Mouse (Mus musculus): ENCODE results near the gene Myo16. TPM values are rescaled to one million over a fixed set of nuclear protein-coding genes. Genes with fewer than 3 reads are reported as not detected.

The Myo16 gene
- polyA plus RNA-seq, 1 experiment = not detected

DNA sequence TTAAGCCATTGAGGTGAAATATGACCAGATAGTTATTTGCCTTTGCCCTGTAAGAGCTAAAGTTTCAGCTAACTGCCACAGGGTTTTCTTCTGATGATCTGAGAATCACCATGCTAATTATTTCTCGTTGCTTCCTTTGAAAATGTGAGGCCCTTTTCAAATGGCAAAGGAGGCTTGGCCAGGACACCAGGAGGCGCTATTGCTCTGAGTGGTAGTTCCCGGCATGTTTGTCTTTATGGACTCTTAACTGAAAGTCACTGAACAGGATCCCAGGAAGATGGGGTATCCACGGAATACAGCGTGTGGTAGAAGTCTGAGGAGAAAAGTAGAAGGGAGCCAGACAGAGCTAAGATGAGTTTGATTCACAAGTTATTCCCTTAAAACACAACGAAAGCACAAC, 420.4 kb downstream of the Myo16 start:
- 15% methylated on average over 6 of the region's 6 CpGs for WGBS
- H3K27ac ChIP-seq (ENCODE audit: insufficient read depth, low read depth, low read length) = no peak overlapping the region
- no peaks in the 10 kb centered on the region for H3K4me1 ChIP-seq (ENCODE audit: control insufficient read depth, insufficient read depth, insufficient read length, low read length)
- H3K4me3 ChIP-seq (ENCODE audit: low read depth, low read length) = no peak overlapping the region
- no peaks in the 10 kb centered on the region for H3K36me3 ChIP-seq (ENCODE audit: control insufficient read depth, insufficient read depth, low read length)
- H3K27me3 ChIP-seq (ENCODE audit: control insufficient read depth, insufficient read depth, low read length) = no peaks in the 10 kb centered on the region
- TF ChIP-seq CTCF (IDR thresholded peaks at IDR 0.05; ENCODE audit: extremely low read depth, insufficient read length, insufficient replicate concordance, low read depth, low read length) (peak; percentile 86; the same call in 1 of the 2 replicates), POLR2A (IDR thresholded peaks at IDR 0.05; ENCODE audit: low read depth, low read length) (no peak)

DNA sequence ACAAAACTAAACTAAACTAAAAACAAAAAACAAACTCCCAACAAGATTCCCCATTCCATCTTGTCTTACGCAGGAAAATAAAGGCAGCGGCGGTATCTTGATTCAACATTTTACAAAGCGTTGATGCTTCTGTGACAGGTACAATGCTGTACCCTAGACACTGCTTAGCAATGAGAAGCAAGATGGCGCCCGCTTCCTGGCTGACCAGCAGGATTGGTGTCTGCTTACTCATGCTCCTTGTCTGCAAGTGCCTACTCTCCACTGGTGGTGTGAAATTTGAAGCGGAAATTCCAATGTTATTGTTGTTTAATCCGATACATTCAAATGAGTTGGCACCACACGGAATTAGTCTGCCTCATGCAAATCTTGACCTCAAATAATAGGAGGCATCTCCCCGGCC, 421.5 kb downstream of the Myo16 start:
- Histone ChIP-seq H3K4me1 (ENCODE audit: control insufficient read depth, insufficient read depth, insufficient read length, low read length) (no peaks in the 10 kb centered on the region), H3K36me3 (ENCODE audit: control insufficient read depth, insufficient read depth, low read length) (no peaks in the 10 kb centered on the region), H3K27ac (ENCODE audit: insufficient read depth, low read depth, low read length) (no peak overlapping the region), H3K4me3 (ENCODE audit: low read depth, low read length) (no peak overlapping the region), H3K27me3 (ENCODE audit: control insufficient read depth, insufficient read depth, low read length) (no peaks in the 10 kb centered on the region)
- TF ChIP-seq CTCF (IDR thresholded peaks at IDR 0.05; ENCODE audit: extremely low read depth, insufficient read length, insufficient replicate concordance, low read depth, low read length) (no peak), POLR2A (IDR thresholded peaks at IDR 0.05; ENCODE audit: low read depth, low read length) (no peak)
- WGBS = 95% methylated on average over 10 of the region's 10 CpGs

DNA sequence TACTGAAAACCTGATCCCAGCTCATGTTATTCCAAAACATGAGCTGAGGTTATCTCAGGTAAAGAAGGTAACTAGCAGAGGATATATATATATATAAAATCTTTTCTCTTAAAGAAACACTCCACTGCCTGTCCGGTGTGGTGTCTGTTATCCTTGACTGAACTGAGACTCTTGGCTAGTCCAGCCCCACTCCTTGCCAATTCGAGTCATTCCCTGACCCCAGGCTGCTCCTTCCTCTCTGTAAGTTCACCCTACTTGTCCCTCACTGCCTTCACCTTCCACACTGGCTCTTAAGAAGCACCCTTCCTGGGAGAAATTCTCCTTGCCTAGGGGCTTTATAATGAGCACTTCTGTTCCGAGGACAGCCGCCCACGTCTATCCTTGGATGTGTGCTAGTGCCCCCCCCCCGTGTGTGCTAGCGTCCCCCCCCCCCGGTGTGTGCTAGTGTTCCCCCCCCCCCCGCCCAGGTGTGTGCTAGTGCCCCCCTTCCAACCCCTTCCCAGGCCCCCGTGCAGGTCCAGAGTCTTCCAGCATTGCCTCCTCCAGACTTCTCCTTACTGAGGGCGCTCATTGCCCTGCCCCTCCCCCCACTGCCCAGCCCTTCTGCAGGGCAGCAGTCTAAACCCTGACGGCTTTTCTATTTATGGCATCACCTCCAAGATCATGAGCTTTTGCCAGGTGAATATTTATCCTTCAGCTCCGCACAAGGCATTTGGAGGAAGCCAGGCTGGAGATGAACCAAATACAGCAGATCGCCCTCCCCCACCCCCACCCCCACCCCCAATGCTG, 433.4 kb downstream of the Myo16 start:
- TF ChIP-seq CTCF (IDR thresholded peaks at IDR 0.05; ENCODE audit: extremely low read depth, insufficient read length, insufficient replicate concordance, low read depth, low read length) (no peak), POLR2A (IDR thresholded peaks at IDR 0.05; ENCODE audit: low read depth, low read length) (no peak)
- no peaks in the 10 kb centered on the region for H3K27me3 ChIP-seq (ENCODE audit: control insufficient read depth, insufficient read depth, low read length)
- no peak overlapping the region for H3K27ac ChIP-seq (ENCODE audit: insufficient read depth, low read depth, low read length)
- no peak overlapping the region for H3K4me3 ChIP-seq (ENCODE audit: low read depth, low read length)
- H3K4me1 ChIP-seq (ENCODE audit: control insufficient read depth, insufficient read depth, insufficient read length, low read length) = peaks cover 4% of the 10 kb centered on the region; the same call in 1 of the 2 replicates
- H3K36me3 ChIP-seq (ENCODE audit: control insufficient read depth, insufficient read depth, low read length) = no peaks in the 10 kb centered on the region
- 32% methylated on average over 11 of the region's 14 CpGs for WGBS

GRCm38 (mm10) chr8:10589422-10589933, 435.8 kb downstream of the Myo16 start:
- 70% methylated on average over 11 of the region's 11 CpGs for WGBS
- H3K27me3 ChIP-seq (ENCODE audit: control insufficient read depth, insufficient read depth, low read length) = no peaks in the 10 kb centered on the region
- no peaks in the 10 kb centered on the region for H3K36me3 ChIP-seq (ENCODE audit: control insufficient read depth, insufficient read depth, low read length)
- TF ChIP-seq CTCF (IDR thresholded peaks at IDR 0.05; ENCODE audit: extremely low read depth, insufficient read length, insufficient replicate concordance, low read depth, low read length) (no peak), POLR2A (IDR thresholded peaks at IDR 0.05; ENCODE audit: low read depth, low read length) (no peak)
- no peak overlapping the region for H3K4me3 ChIP-seq (ENCODE audit: low read depth, low read length)
- H3K4me1 ChIP-seq (ENCODE audit: control insufficient read depth, insufficient read depth, insufficient read length, low read length) = peaks cover 3% of the 10 kb centered on the region; the same call in 1 of the 2 replicates
- H3K27ac ChIP-seq (ENCODE audit: insufficient read depth, low read depth, low read length) = no peak overlapping the region

DNA sequence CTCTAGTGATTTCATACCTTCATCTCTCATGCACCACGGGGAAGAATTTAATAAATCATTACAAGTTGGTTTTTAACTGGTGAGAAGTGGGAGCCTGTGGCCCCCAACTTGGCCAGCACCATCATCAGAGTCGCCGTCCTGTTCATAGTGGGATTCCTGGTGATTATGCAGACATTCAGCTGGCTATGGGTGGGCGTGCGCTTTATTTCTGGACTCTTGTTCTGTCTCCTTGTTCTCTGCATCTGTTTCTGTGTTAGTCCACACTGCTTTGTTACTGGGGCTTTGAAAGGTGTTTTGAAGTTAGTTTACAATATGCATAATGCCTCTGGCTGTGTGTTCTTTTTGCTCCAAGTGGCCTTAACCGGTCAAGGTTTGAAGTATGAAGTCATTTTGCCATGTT, 439.2 kb downstream of the Myo16 start:
- WGBS = 91% methylated on average over 6 of the region's 6 CpGs
- no peak for TF ChIP-seq CTCF (IDR thresholded peaks at IDR 0.05; ENCODE audit: extremely low read depth, insufficient read length, insufficient replicate concordance, low read depth, low read length)
- no peak for TF ChIP-seq POLR2A (IDR thresholded peaks at IDR 0.05; ENCODE audit: low read depth, low read length)
- Histone ChIP-seq H3K36me3 (ENCODE audit: control insufficient read depth, insufficient read depth, low read length) (no peaks in the 10 kb centered on the region), H3K27me3 (ENCODE audit: control insufficient read depth, insufficient read depth, low read length) (no peaks in the 10 kb centered on the region), H3K4me3 (ENCODE audit: low read depth, low read length) (no peak overlapping the region), H3K4me1 (ENCODE audit: control insufficient read depth, insufficient read depth, insufficient read length, low read length) (no peaks in the 10 kb centered on the region), H3K27ac (ENCODE audit: insufficient read depth, low read depth, low read length) (no peak overlapping the region)

DNA sequence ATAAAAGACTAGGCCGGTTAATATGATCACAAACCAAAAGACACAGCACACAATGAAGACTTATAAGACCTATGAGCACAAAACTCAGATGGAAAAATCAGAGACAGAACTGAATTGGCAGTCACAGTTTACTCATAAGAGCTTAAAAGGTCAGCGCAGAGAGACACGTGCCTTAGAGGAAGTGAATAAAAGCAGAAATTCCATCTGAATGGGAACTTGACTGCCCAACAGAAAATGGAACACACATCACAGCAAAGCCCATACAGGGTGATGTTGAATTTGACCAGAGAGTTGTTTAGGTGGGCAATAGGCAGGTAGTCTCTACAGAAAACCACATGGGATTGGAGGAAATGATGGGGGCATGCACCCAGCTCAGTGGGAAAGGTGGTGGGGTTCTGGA, 442.6 kb downstream of the Myo16 start:
- H3K27me3 ChIP-seq (ENCODE audit: control insufficient read depth, insufficient read depth, low read length) = no peaks in the 10 kb centered on the region
- no peaks in the 10 kb centered on the region for H3K36me3 ChIP-seq (ENCODE audit: control insufficient read depth, insufficient read depth, low read length)
- no peak overlapping the region for H3K4me3 ChIP-seq (ENCODE audit: low read depth, low read length)
- 83% methylated on average over 3 of the region's 3 CpGs for WGBS
- H3K27ac ChIP-seq (ENCODE audit: insufficient read depth, low read depth, low read length) = no peak overlapping the region
- H3K4me1 ChIP-seq (ENCODE audit: control insufficient read depth, insufficient read depth, insufficient read length, low read length) = no peaks in the 10 kb centered on the region
- TF ChIP-seq CTCF (IDR thresholded peaks at IDR 0.05; ENCODE audit: extremely low read depth, insufficient read length, insufficient replicate concordance, low read depth, low read length) (no peak), POLR2A (IDR thresholded peaks at IDR 0.05; ENCODE audit: low read depth, low read length) (no peak)

- H3K4me1 ChIP-seq (ENCODE audit: control insufficient read depth, insufficient read depth, insufficient read length, low read length) = no peaks in the 10 kb centered on the region
- no peak overlapping the region for H3K4me3 ChIP-seq (ENCODE audit: low read depth, low read length)
- no peak for TF ChIP-seq POLR2A (IDR thresholded peaks at IDR 0.05; ENCODE audit: low read depth, low read length)
- WGBS = 67% methylated on average over 5 of the region's 5 CpGs
- H3K27ac ChIP-seq (ENCODE audit: insufficient read depth, low read depth, low read length) = no peak overlapping the region
- no peaks in the 10 kb centered on the region for H3K36me3 ChIP-seq (ENCODE audit: control insufficient read depth, insufficient read depth, low read length)
- H3K27me3 ChIP-seq (ENCODE audit: control insufficient read depth, insufficient read depth, low read length) = no peaks in the 10 kb centered on the region
These were observed 443.9 kb downstream of the Myo16 start for GRCm38 (mm10) chr8:10597595-10597994.

Data from small intestine, adult 2 months (tissue).